Mouse (Mus musculus) kidney, embryonic 14.5 days (tissue): ENCODE measurements at regions not wholly inside any gene's neighbourhood (a gene's known extent, or its start where the extent isn't known, plus 50 kb on each side); places are given as distances from the start of the nearest gene placed in this dataset.

Experiments used
- ATAC-seq: fragments of 200-750 bp; cut with Nextera tagmentation; 2 replicates; pipeline ENCODE4 v1.8.0; 2017; ENCODE audit warnings: moderate number of reproducible peaks, mild to moderate bottlenecking, moderate TSS enrichment, moderate library complexity; ENCODE audit not compliant: low FRiP score, low TSS enrichment
- H3K27ac ChIP-seq: fragments of 300-500 bp; sonication (generic); 2 replicates; pipeline ENCODE4 v1.5.1; 2014; ENCODE audit warnings: low read depth, mild to moderate bottlenecking, low read length, moderate library complexity, mixed read lengths
- H3K27me3 ChIP-seq: fragments of 300-500 bp; sonication (generic); 2 replicates; pipeline ENCODE4 v1.6.1; 2014; ENCODE audit warnings: mild to moderate bottlenecking, low read length; ENCODE audit not compliant: control insufficient read depth, insufficient read depth
- H3K36me3 ChIP-seq: fragments of 300-500 bp; sonication (generic); 2 replicates; pipeline ENCODE4 v1.6.1; 2014; ENCODE audit warnings: low read length, mixed read lengths; ENCODE audit not compliant: control insufficient read depth, insufficient read depth
- H3K4me1 ChIP-seq: fragments of 300-500 bp; sonication (generic); 2 replicates; pipeline ENCODE4 v1.6.1; 2014; ENCODE audit warnings: low read length, mixed read lengths; ENCODE audit not compliant: control insufficient read depth, insufficient read depth
- H3K4me2 ChIP-seq: fragments of 300-500 bp; sonication (generic); replicated peaks from 2 replicates; pipeline ENCODE4 v1.6.1; 2014; ENCODE audit warnings: low read depth, mild to moderate bottlenecking, low read length
- H3K4me3 ChIP-seq: fragments of 300-500 bp; sonication (generic); 2 replicates; pipeline ENCODE4 v1.5.1; 2014; ENCODE audit warnings: mild to moderate bottlenecking, low read length
- H3K9ac ChIP-seq: fragments of 300-500 bp; sonication (generic); 2 replicates; pipeline ENCODE4 v1.6.1; 2014; ENCODE audit warnings: low read depth, mild to moderate bottlenecking, low read length, moderate library complexity
- H3K9me3 ChIP-seq: fragments of 300-500 bp; sonication (generic); 2 replicates; pipeline ENCODE4 v1.6.1; 2016; ENCODE audit warnings: low read length; ENCODE audit not compliant: control insufficient read depth
- WGBS: fragments of 180-500 bp; shearing (Covaris S2); extraction: QIAGEN DNeasy Blood & Tissue Kit; methylation state at CpG from one replicate; pipeline ENCODE4 v1.1.7; 2014; 5-methylcytosine and 5-hydroxymethylcytosine counted together

- no peaks in the 10 kb centered on the region for H3K36me3 ChIP-seq
- no peak overlapping the region for H3K9ac ChIP-seq
- no peak overlapping the region for H3K4me3 ChIP-seq
- H3K4me1 ChIP-seq: 0 out of 2 replicates have a peak, but pooled peaks cover 4% of the 10 kb centered on the region
- H3K27me3 ChIP-seq: no peaks in the 10 kb centered on the region
- 0 out of 2 replicates have a peak, but pooled peaks have one; percentile 20 for ATAC-seq
- 43% methylated on average over 10 of the region's 10 CpGs for WGBS
- H3K9me3 ChIP-seq: no peaks in the 10 kb centered on the region
- no peak overlapping the region for H3K27ac ChIP-seq
- H3K4me2 ChIP-seq: no peak overlapping the region
Measured at GRCm38 (mm10) chr17:9725704-9726469, 56.4 kb upstream of the Pabpc6 start.

- Histone ChIP-seq H3K27me3 (no peaks in the 10 kb centered on the region), H3K9me3 (no peaks in the 10 kb centered on the region), H3K4me1 (0 out of 2 replicates have a peak, but pooled peaks cover 4% of the 10 kb centered on the region), H3K36me3 (no peaks in the 10 kb centered on the region), H3K27ac (no peak overlapping the region), H3K4me2 (no peak overlapping the region), H3K9ac (no peak overlapping the region), H3K4me3 (no peak overlapping the region)
- no peak for ATAC-seq
- 52% methylated on average over 4 of the region's 4 CpGs for WGBS
Measured at GRCm38 (mm10) chr17:9723484-9723883, 54.0 kb upstream of the Pabpc6 start.

DNA sequence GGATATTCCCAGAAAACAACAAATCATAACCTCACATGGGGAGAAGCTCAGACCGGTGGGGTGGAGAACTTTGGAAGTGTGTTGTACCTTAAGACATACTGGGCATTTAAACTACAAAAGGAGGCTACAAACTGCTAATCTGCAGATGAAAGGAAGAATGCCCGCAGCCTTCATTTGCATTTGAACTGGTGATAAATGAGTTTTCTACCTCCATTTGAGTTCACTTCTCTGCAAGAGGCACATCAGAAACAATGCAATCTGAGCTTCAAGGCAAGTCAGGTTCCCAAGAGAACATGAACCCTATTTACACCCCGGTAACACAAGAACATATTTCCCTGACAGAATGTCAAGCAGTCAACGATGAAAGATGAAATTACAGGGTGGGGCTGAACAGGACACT is 53.2 kb upstream of the Pabpc6 start:
- no peaks in the 10 kb centered on the region for H3K27me3 ChIP-seq
- no peaks in the 10 kb centered on the region for H3K36me3 ChIP-seq
- no peak overlapping the region for H3K27ac ChIP-seq
- ATAC-seq: no peak
- H3K9me3 ChIP-seq: no peaks in the 10 kb centered on the region
- WGBS: 7% methylated on average over 4 of the region's 4 CpGs
- H3K9ac ChIP-seq: no peak overlapping the region
- H3K4me1 ChIP-seq: 0 out of 2 replicates have a peak, but pooled peaks cover 4% of the 10 kb centered on the region
- H3K4me3 ChIP-seq: no peak overlapping the region
- H3K4me2 ChIP-seq: no peak overlapping the region
